Mouse (Mus musculus): ENCODE measurements at regions not wholly inside any gene's neighbourhood (a gene's known extent, or its start where the extent isn't known, plus 50 kb on each side); places are given as distances from the start of the nearest gene placed in this dataset.

GRCm38 (mm10) chr7:115076781-115077180 lies 333.3 kb downstream of the Insc start:
- DNase-seq (ENCODE audit: low spot score in 2 of 2) = no peak

GRCm38 (mm10) chr7:115084711-115085380 lies 341.4 kb downstream of the Insc start:
- DNase-seq (ENCODE audit: low spot score in 2 of 2) = no peak

GRCm38 (mm10) chr7:115086542-115087448 lies 343.3 kb downstream of the Insc start:
- DNase-seq (ENCODE audit: low spot score in 2 of 2) = no peak

GRCm38 (mm10) chr7:115092481-115093050 lies 349.1 kb downstream of the Insc start:
- no peak for DNase-seq (ENCODE audit: low spot score in 2 of 2)

GRCm38 (mm10) chr7:115106041-115106440 lies 362.5 kb downstream of the Insc start:
- no peak for DNase-seq (ENCODE audit: low spot score in 2 of 2)

GRCm38 (mm10) chr7:115112282-115112681 lies 368.8 kb downstream of the Insc start:
- no peak for DNase-seq (ENCODE audit: low spot score in 2 of 2)

- DNase-seq (ENCODE audit: low spot score in 2 of 2) = no peak
These were observed 379.8 kb downstream of the Insc start for GRCm38 (mm10) chr7:115123283-115123682.

GRCm38 (mm10) chr7:115129001-115129400 lies 385.5 kb downstream of the Insc start:
- no peak for DNase-seq (ENCODE audit: low spot score in 2 of 2)

- no peak for DNase-seq (ENCODE audit: low spot score in 2 of 2)
These were observed 387.9 kb downstream of the Insc start for GRCm38 (mm10) chr7:115131259-115131969.

- DNase-seq (ENCODE audit: low spot score in 2 of 2) = no peak
These were observed 388.6 kb downstream of the Insc start for GRCm38 (mm10) chr7:115131970-115132551.

GRCm38 (mm10) chr7:115132595-115132994 lies 389.1 kb downstream of the Insc start:
- no peak for DNase-seq (ENCODE audit: low spot score in 2 of 2)

- no peak for DNase-seq (ENCODE audit: low spot score in 2 of 2)
These were observed 391.6 kb downstream of the Insc start for GRCm38 (mm10) chr7:115134926-115135575.

- DNase-seq (ENCODE audit: low spot score in 2 of 2) = no peak
These were observed 396.8 kb downstream of the Insc start for GRCm38 (mm10) chr7:115140286-115140685.

- DNase-seq (ENCODE audit: low spot score in 2 of 2) = no peak
These were observed 398.7 kb downstream of the Insc start for GRCm38 (mm10) chr7:115142163-115142562.

GRCm38 (mm10) chr7:115144947-115145346 lies 401.5 kb downstream of the Insc start:
- DNase-seq (ENCODE audit: low spot score in 2 of 2) = no peak

- no peak for DNase-seq (ENCODE audit: low spot score in 2 of 2)
These were observed 404.0 kb downstream of the Insc start for GRCm38 (mm10) chr7:115147352-115147977.

- no peak for DNase-seq (ENCODE audit: low spot score in 2 of 2)
These were observed 409.8 kb downstream of the Insc start for GRCm38 (mm10) chr7:115153291-115153690.

- DNase-seq (ENCODE audit: low spot score in 2 of 2) = no peak
These were observed 410.4 kb downstream of the Insc start for GRCm38 (mm10) chr7:115153764-115154509.

GRCm38 (mm10) chr7:115170023-115170422 lies 426.5 kb downstream of the Insc start:
- DNase-seq (ENCODE audit: low spot score in 2 of 2) = no peak

GRCm38 (mm10) chr7:115170439-115170838 lies 426.9 kb downstream of the Insc start:
- no peak for DNase-seq (ENCODE audit: low spot score in 2 of 2)

Measured in frontal cortex, postnatal 25 days (tissue).